Mouse (Mus musculus) myocyte (in vitro differentiated cells): Measurements from ENCODE around the gene Top2a. TPM values are rescaled to one million over a fixed set of nuclear protein-coding genes. Genes with fewer than 3 reads are reported as not detected.

Source experiments
- H3K27me3 ChIP-seq: one replicate; pipeline ENCODE4 v1.6.1; 2011; ENCODE audit not compliant: control insufficient read depth, insufficient read depth, insufficient read length
- H3K36me3 ChIP-seq: one replicate; pipeline ENCODE4 v1.6.1; 2011; ENCODE audit not compliant: control insufficient read depth, insufficient read depth
- H3K4me2 ChIP-seq: one replicate; pipeline ENCODE4 v1.6.1; 2011; ENCODE audit warnings: low read depth, control low read depth
- H3K4me3 ChIP-seq: one replicate; pipeline ENCODE4 v1.5.1; 2011; ENCODE audit warnings: mild to moderate bottlenecking, control low read depth, moderate library complexity
- H3K79me2 ChIP-seq: one replicate; pipeline ENCODE4 v1.6.1; 2011; ENCODE audit not compliant: control insufficient read depth, insufficient read depth
- H3ac ChIP-seq: one replicate; pipeline ENCODE4 v1.6.1; 2011; ENCODE audit not compliant: control insufficient read depth, insufficient read length
- CEBPB ChIP-seq: IDR thresholded peaks from 2 replicates; pipeline ENCODE4 v1.6.1; 2011; ENCODE audit warnings: mild to moderate bottlenecking, moderate library complexity; ENCODE audit not compliant: poor library complexity, insufficient read depth, severe bottlenecking
- E2F4 ChIP-seq: IDR thresholded peaks from one replicate; pipeline ENCODE4 v1.6.1; 2011; ENCODE audit warnings: mild to moderate bottlenecking, control low read depth, moderate library complexity; ENCODE audit not compliant: insufficient read depth
- MAX ChIP-seq: IDR thresholded peaks from one replicate; pipeline ENCODE4 v1.6.1; 2011; ENCODE audit warnings: low read depth, mild to moderate bottlenecking, control low read depth
- MYOD1 ChIP-seq, 3 experiments: IDR thresholded peaks; one replicate each; pipeline ENCODE4 v1.6.1; 2011; ENCODE audit warnings: control low read depth in 2 of 3, low read depth in 2 of 3, mild to moderate bottlenecking in 2 of 3, moderate library complexity in 1 of 3; ENCODE audit not compliant: insufficient read length in 2 of 3, control insufficient read depth in 1 of 3
- MYOG ChIP-seq, 3 experiments: IDR thresholded peaks; one replicate each; pipeline ENCODE4 v1.6.1; 2011; ENCODE audit warnings: control low read depth in 2 of 3, low read depth in 2 of 3, mild to moderate bottlenecking in 2 of 3; ENCODE audit not compliant: insufficient read length in 2 of 3, control insufficient read depth in 1 of 3, insufficient read depth in 1 of 3
- POLR2A ChIP-seq: IDR thresholded peaks from one replicate; pipeline ENCODE4 v1.6.1; 2011; ENCODE audit warnings: low read depth, mild to moderate bottlenecking, control low read depth, moderate library complexity; ENCODE audit not compliant: insufficient read length
- POLR2AphosphoS2 ChIP-seq: IDR thresholded peaks from one replicate; pipeline ENCODE4 v1.6.1; 2011; ENCODE audit warnings: low read depth, control low read depth; ENCODE audit not compliant: insufficient read length
- REST ChIP-seq: IDR thresholded peaks from one replicate; pipeline ENCODE4 v1.6.1; 2011; ENCODE audit warnings: mild to moderate bottlenecking, control low read depth, moderate library complexity; ENCODE audit not compliant: insufficient read depth, insufficient read length
- SRF ChIP-seq: IDR thresholded peaks from one replicate; pipeline ENCODE4 v1.6.1; 2011; ENCODE audit warnings: low read depth; ENCODE audit not compliant: control insufficient read depth, insufficient read length
- TCF12 ChIP-seq: IDR thresholded peaks from one replicate; pipeline ENCODE4 v1.6.1; 2011; ENCODE audit warnings: mild to moderate bottlenecking, control low read depth; ENCODE audit not compliant: poor library complexity, insufficient read depth, severe bottlenecking
- TCF3 ChIP-seq: IDR thresholded peaks from one replicate; pipeline ENCODE4 v1.6.1; 2011; ENCODE audit warnings: low read depth, control low read depth; ENCODE audit not compliant: insufficient read length
- USF1 ChIP-seq: IDR thresholded peaks from one replicate; pipeline ENCODE4 v1.6.1; 2011; ENCODE audit warnings: low read depth, mild to moderate bottlenecking, control low read depth, moderate library complexity
- polyA plus RNA-seq: library from polyadenylated mRNA; unstranded; fragments of >200 nt; fragmentation: generic; extraction: Trizol; gene quantifications from one replicate; pipeline ENCODE4 v1.2.1, GENCODE M21; 2012; ENCODE audit warnings: missing spikeins

Gene Top2a
- polyA plus RNA-seq, 1 experiment, result 39.9 TPM

- Histone ChIP-seq H3K27me3 (no peaks in the 10 kb centered on the region), H3K4me3 (peak overlapping the region; percentile 68), H3K36me3 (peaks cover 5% of the 10 kb centered on the region), H3K4me2 (peak overlapping the region; percentile 81), H3K79me2 (peaks cover 55% of the 10 kb centered on the region), H3ac (no peak overlapping the region)
- TF ChIP-seq USF1 (no peak), POLR2A (no peak), MAX (no peak), REST (no peak), TCF3 (no peak), MYOD1 (IDR thresholded peaks at IDR 0.05; ENCODE audit: control insufficient read depth in 1 of 3, insufficient read length in 2 of 3, low read depth in 2 of 3) (no peak), TCF12 (no peak), POLR2AphosphoS2 (no peak), MYOG (IDR thresholded peaks at IDR 0.05; ENCODE audit: control insufficient read depth in 1 of 3, insufficient read depth in 1 of 3, insufficient read length in 2 of 3, low read depth in 2 of 3) (no peak), CEBPB (no peak), SRF (no peak), E2F4 (no peak)
Measured at GRCm38 (mm10) chr11:99023094-99023493, 895 bp downstream of the Top2a start.

GRCm38 (mm10) chr11:99022384-99022933 is 1.5 kb downstream of the Top2a start:
- Histone ChIP-seq H3K4me2 (peak overlapping the region; percentile 81), H3K27me3 (no peaks in the 10 kb centered on the region), H3K36me3 (peaks cover 11% of the 10 kb centered on the region), H3ac (no peak overlapping the region), H3K4me3 (peak overlapping the region; percentile 68), H3K79me2 (peaks cover 60% of the 10 kb centered on the region)
- no peak for TF ChIP-seq TCF12

GRCm38 (mm10) chr11:99019844-99020243 is 4.1 kb downstream of the Top2a start:
- peaks cover 60% of the 10 kb centered on the region for H3K79me2 ChIP-seq
- H3K27me3 ChIP-seq, result no peaks in the 10 kb centered on the region
- TF ChIP-seq CEBPB (no peak), MAX (no peak), POLR2AphosphoS2 (no peak), TCF12 (no peak), TCF3 (no peak), POLR2A (no peak), REST (no peak), MYOG (IDR thresholded peaks at IDR 0.05; ENCODE audit: control insufficient read depth in 1 of 3, insufficient read depth in 1 of 3, insufficient read length in 2 of 3, low read depth in 2 of 3) (no peak), USF1 (no peak)
- peaks cover 36% of the 10 kb centered on the region for H3K36me3 ChIP-seq
- H3K4me3 ChIP-seq, result no peak overlapping the region
- H3ac ChIP-seq, result no peak overlapping the region
- no peak overlapping the region for H3K4me2 ChIP-seq

GRCm38 (mm10) chr11:99013856-99014255 is 10.1 kb downstream of the Top2a start:
- Histone ChIP-seq H3K27me3 (no peaks in the 10 kb centered on the region), H3K4me3 (no peak overlapping the region), H3K4me2 (no peak overlapping the region), H3K36me3 (peaks cover 85% of the 10 kb centered on the region), H3ac (no peak overlapping the region), H3K79me2 (peaks cover 9% of the 10 kb centered on the region)
- no peak for TF ChIP-seq TCF3
- TF ChIP-seq USF1, result no peak
- TF ChIP-seq TCF12, result no peak
- no peak for TF ChIP-seq REST
- TF ChIP-seq CEBPB, result no peak
- no peak for TF ChIP-seq POLR2AphosphoS2

GRCm38 (mm10) chr11:99010706-99011105 is 13.3 kb downstream of the Top2a start:
- H3K27me3 ChIP-seq, result no peaks in the 10 kb centered on the region
- no peak for TF ChIP-seq MYOD1 (IDR thresholded peaks at IDR 0.05; ENCODE audit: control insufficient read depth in 1 of 3, insufficient read length in 2 of 3, low read depth in 2 of 3)
- no peak for TF ChIP-seq TCF3
- TF ChIP-seq E2F4, result no peak
- TF ChIP-seq CEBPB, result no peak
- no peak for TF ChIP-seq POLR2AphosphoS2

More at GRCm38 (mm10) chr11:99010706-99011105, 13.3 kb downstream of the Top2a start:
- H3K36me3 ChIP-seq, result peaks cover 73% of the 10 kb centered on the region
- no peak overlapping the region for H3ac ChIP-seq
- H3K4me3 ChIP-seq, result no peak overlapping the region
- H3K4me2 ChIP-seq, result no peak overlapping the region
- no peaks in the 10 kb centered on the region for H3K79me2 ChIP-seq
